Mouse (Mus musculus): ENCODE measurements around the gene Hid1.

GRCm38 (mm10) chr11:115393721-115394325 lies 26.3 kb upstream of the Hid1 start:
- no peak for TF ChIP-seq POLR2A (IDR thresholded peaks at IDR 0.05; ENCODE audit: low read depth, low read length)
- no peak for TF ChIP-seq CTCF (IDR thresholded peaks at IDR 0.05; ENCODE audit: extremely low read depth, insufficient read length, insufficient replicate concordance, low read depth, low read length)

Measured in small intestine, adult 2 months (tissue).